Mouse (Mus musculus) ovary, adult 18-20 months (tissue): ENCODE results near the gene Hspa14.

Experiments used
- DNase-seq: peaks from one replicate; pipeline ENCODE4 v3.0.0; 2022; ENCODE audit warnings: low spot score, mixed read lengths

The Hspa14 gene

DNA sequence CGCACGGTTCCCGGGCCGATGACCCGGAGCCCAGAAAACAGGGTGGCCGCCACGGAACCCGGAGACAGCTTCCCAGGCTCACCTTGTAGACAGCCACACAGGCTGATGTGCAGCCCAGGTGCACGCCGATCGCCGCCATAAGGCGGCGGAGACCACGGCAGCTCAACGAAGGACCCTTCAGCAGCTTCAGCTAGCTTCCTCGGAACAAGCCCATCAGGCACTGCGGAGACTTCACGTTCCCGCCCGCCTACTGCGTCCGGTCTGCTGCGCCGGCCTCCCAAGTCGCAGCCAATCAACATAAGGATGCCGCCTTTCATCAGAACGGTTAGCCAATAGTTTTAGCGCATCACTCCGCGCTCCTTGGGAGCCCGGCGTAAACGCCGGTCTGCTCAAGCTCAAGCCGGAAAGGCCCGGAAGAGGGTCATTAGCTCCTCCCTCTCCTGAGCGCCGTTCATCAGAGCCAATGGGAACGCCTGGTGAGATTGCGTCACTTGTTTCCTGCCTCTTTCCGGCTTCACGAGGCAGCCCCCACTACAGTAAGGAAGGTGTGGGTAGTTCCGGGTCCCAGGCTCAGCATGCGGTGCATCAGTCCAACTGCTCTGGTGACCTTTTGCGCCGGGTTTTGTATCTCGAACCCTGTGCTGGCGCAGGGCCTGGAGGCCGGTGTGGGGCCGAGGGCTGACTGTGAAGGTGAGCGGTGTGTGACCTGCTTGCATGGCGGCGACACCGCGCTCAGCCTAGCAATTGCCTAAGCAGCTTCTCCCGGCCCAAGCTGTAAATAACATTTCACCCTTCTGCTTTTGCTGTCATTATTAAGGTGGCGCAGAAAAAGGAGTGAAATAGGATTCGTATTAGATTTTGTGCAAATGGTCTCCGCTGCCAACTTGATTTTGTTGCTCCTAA is at the start of gene Hspa14, which contains the start of the genes Gm45902 and Cdnf:
Gene Hspa14, minus strand, starts transcription at position 263 of the 903 bp plus-strand sequence.
Gene Gm45902, minus strand, starts transcription at position 239 of the 903 bp plus-strand sequence.
Gene Cdnf, plus strand, starts transcription at position 479 of the 903 bp plus-strand sequence.
- peak; percentile 96 for DNase-seq

GRCm38 (mm10) chr2:3546588-3546987 is 34.0 kb upstream of the Hspa14 start:
- no peak for DNase-seq

DNA sequence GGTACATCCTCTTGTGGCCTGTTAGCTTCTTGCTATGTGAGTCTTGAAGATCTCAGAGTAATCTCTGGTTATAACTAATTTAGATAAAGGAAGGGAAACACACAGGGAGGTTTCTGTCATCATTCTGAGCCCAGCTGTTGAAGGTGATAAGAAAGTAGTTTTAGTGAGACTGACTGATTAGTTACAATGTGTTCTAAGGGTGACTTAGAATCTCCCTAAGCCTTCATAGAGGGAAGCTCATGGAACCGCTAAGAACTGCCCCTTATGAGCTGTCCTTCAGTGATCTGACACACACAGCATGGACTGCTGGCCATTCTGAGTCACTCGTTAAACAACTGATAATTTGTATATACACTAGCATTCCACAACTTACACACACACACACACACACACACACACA is 33.4 kb upstream of the Hspa14 start:
- no peak for DNase-seq

DNA sequence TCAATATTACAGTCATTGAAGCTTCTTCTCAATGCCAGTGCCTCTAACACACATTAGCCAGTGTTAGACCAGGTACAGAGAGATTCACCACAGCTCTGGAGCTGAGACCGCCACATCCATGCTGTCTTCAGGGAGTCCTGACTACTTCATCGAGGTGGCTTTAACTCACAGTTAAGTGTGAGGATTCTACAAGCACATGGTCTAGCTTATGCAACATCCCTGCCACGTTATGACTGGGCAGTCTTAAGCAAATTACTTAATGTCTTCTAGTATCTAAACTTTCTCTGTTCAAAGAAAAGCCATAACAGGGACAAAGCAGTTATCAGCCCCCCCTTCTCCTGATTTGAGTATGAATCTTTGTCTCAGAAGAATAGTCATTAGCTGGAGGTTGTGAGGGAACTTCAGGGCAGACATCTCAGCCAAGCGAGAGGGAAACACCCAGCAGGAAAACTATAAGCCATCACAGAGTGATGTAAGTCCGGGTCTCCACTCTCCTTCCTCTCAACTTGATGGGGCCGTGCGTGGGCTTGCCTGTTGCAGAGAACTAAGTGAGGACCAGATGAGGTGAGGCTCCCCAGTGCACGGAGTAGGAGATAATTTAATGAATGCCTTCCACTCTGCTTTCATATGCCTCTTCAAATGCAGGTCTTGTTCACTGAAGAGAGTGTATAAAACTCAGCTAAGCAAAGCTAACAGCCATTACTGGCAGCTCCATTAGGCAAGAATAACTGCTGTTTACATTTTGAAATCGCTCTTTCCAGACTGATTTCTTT is 28.9 kb upstream of the Hspa14 start:
- no peak for DNase-seq

DNA sequence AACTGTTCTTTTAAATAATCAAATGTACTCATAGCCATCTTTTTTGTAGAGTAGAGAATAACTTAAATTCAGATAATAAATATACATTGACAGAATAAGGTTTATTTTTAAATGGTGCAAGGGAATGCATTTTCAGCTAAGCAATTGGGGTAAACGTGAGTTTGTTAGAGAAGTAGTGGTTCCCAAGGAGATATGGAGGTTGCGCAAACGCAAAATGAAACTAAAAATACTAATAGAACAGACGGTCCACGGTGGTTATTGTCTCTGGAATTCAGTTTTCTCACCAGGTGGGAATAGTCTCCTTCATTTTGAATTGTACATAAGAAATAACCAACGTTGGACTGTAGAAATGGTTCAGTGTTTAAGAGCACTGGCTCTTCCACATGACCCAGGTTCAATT is 13.7 kb upstream of the Hspa14 start:
- no peak for DNase-seq

- DNase-seq = no peak
Measured at GRCm38 (mm10) chr2:3522558-3522957, 9.9 kb upstream of the Hspa14 start.

DNA sequence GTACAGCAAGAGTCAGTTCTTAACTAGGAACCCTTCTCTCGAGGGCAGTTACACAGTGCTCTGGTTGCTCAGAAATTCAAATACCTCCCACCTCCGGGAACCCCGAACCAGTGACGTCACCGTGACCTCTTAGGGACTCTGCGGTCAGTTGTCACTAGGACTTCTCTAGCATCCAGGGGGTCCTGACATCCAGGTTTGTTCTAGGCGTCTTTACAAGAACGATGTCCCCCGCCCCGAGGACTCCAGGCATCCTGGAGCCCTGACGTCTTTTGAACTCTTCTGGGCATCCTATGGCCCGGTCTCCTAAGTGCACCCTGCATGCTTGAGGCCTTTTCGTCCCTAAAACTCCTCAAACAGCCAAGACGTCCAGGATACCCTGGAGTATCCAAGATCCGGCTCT is 538 bp downstream of the Hspa14 start:
- DNase-seq = no peak

DNA sequence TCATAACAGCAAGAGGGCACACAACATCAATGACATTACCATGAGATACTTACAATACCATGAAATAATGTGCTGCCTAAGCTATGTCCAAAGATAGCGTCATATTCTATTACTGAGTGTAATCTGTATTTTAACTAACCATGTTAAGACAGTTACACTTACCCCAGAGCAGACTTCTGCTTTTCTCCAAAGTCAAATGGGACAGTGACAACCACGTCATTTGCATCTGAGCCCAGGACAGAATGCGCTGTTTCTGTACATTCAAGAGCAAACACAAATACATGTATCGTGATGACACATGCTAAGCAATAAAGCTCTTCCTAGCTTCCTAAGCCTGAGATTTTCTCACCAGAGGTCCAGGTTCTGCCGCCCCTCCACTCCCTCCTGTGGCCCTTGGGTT is 11.7 kb downstream of the Hspa14 start:
- DNase-seq = no peak

DNA sequence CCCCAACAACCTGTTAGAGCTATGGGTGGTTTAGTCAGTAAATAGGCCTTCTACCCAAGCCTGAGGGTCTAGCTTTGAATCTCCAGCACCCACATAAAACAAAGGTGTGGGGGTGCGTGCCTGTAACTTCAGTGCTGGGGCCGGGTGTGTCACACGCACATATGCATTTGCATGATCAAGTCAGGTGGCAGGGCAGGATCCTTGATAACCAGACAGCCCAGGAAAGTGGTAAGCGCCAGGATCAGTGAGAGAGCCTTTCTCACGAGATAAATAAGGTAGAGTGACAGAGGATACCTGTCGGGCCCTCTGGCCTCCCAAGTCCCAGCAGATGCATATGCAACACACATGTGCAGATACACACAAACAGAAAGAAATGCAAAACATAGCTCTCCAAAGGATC is 13.1 kb downstream of the Hspa14 start:
- no peak for DNase-seq

GRCm38 (mm10) chr2:3493833-3494409 is 18.7 kb downstream of the Hspa14 start:
- no peak for DNase-seq

DNA sequence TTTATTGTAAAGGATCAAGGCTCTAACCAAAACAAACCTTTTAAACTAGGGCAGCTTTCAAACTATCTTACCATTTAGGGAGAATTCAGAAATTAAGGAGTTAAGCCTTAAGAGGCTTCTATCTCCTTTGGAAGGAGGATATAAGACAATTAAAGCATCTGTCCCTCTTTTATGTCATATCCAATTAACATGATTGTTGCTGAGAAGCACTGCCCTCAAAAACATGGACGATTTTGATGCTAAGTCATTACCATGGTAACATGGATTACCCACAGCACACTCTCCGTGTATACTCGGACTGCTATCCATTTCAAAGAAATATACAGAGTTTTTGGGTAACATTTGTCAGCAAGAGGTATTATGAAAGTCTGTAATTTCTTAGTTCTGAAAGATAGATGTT is 22.8 kb downstream of the Hspa14 start:
- DNase-seq = no peak

GRCm38 (mm10) chr2:3480239-3480638 is 32.4 kb downstream of the Hspa14 start:
- DNase-seq = no peak

GRCm38 (mm10) chr2:3475746-3476251 is 36.8 kb downstream of the Hspa14 start:
- no peak for DNase-seq

DNA sequence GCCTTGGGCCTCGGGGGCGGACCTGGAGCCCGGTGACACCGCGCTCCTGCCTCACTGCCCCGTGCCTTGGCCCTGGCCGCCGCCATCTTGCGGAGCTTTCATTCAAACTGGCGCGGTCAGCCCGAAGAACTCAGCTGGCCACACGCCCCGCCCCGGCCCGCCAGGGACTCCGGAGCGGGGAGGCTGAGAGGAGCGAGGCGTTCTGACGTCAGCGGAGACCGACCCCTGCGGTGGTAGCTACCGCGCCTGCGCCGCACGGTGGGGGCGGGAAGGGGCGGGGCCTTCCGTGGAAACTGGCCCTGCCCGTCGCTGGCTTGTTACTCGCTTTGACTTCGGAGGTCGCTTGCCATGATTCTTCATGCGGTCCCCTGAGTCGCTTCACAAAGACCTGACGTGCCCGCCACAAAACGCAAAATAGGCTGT is 37.7 kb downstream of the Hspa14 start, which contains the start of gene Suv39h2:
Gene Suv39h2, minus strand, starts transcription at position 171 of the 423 bp plus-strand sequence.
- DNase-seq = peak; percentile 95

- DNase-seq = peak; percentile 20
Measured at GRCm38 (mm10) chr2:3474361-3474805, 38.2 kb downstream of the Hspa14 start.

DNA sequence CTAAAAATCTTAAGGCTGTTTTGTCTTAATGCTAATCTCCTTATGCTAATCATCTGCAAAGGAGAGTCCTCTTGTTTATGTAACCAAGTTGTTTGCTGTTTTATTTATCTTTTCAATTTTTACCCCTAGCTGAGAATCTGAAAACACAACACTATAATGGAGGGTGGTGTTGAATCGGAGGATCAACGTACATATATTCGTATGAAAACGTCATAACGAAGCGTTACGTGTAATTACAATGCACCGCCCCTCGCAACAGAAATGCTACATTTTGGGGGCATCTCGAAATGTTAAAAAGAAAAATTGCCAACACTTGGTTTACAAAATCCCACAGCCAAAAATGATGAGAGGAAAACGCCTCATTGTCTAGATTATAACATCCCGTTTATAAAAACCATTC is 38.7 kb downstream of the Hspa14 start:
- DNase-seq = no peak

DNA sequence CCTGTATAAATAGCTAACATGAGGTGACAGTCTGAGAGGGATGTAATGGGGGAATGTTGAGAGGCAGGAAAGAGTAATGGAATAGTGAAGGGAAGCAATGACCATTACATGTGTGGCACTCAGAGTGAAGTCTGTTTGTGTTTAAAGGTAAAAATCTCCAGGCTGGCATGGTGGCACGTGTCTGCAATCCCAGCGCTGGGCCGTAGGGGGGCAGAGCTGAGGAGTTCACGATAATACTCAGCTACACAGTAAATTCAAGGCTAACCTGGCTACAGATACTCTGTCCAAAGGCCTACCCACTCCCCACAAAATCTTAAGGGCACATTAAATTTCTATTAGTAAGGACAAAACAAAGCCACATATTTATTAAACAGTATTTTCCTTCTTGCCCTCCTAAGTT is 56.0 kb downstream of the Hspa14 start:
- no peak for DNase-seq

DNA sequence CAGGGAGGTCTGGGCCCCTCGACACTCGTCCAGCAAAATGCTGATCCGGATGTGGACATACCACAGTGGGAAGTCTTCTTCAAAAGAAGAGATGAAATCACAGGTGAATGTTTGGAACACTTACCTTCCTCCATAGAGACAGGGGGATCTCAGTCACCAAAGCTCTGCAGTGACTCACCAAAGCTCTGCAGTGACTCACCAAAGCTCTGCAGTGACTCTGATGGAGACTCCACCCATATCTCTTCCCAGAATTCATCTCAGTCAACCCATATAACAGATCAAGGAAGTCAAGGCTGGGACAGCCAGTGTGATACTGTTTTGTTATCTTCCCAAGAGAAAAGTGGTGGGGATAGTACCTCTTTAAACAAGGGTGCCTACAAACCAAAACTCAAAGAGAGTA is 59.5 kb downstream of the Hspa14 start:
- no peak for DNase-seq

DNA sequence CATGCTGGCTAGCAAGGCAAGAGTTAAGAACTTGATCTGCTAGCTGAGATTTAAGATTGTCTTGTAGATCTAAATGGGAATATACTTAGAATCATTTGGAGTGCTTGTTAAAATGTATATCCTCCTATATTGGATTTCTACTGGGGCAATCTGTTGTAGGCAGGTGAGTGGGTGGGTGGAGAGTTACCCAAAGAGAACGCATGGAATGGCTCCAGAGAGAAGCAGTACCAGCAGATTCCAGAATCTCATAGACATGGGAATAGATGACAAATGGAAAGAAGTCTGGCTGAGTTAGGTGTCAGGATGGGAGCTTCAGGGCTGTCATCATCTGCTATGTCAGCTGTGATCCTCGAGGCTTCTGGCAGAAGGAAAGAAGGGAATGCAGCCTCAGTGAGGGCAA is 63.2 kb downstream of the Hspa14 start:
- no peak for DNase-seq

DNA sequence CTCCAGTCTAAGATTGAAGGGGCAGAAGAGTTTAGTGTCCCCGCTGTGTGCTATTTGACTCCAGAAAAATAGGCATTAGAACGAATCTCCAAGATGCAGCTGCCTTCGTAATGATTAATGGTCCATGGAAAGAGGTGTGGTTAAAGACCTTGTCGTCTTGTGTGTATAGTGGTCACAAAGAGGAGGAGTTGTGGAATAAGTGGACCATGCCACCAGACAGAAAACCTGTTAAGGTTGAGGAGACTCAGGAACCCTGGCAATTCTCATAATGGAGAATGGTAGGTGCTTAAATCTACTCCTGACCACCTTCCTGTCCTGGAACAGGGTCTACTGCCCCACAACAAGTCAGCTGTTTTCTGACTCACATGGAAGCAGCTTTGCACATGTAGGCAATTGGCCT is 66.6 kb downstream of the Hspa14 start:
- no peak for DNase-seq

GRCm38 (mm10) chr2:3444206-3444605 is 68.4 kb downstream of the Hspa14 start:
- DNase-seq = no peak
